Mouse (Mus musculus): ENCODE data around the gene Irf2bp2. TPM values are rescaled to one million over a fixed set of nuclear protein-coding genes. Genes with fewer than 3 reads are reported as not detected.

The Irf2bp2 gene
- polyA plus RNA-seq, 1 experiment from 2014 or later, result 3.8 TPM

GRCm38 (mm10) chr8:126584844-126585231 lies 8.9 kb downstream of the Irf2bp2 start:
- Histone ChIP-seq H3K4me3 (replicated peaks) (peak overlapping the region; percentile 65), H3K4me2 (peak overlapping the region; percentile 99), H3K27ac (replicated peaks) (peak overlapping the region; percentile 89), H3K9me3 (replicated peaks) (no peaks in the 10 kb centered on the region), H3K27me3 (no peaks in the 10 kb centered on the region), H3K36me3 (replicated peaks) (peaks cover 11% of the 10 kb centered on the region), H3K9ac (peak overlapping the region; percentile 67; the same call in 1 of the 2 replicates), H3K4me1 (replicated peaks) (peaks cover 67% of the 10 kb centered on the region)
- ATAC-seq (ENCODE audit: insufficient read depth), result peak; percentile 2; the same call in 1 of the 2 replicates
- whole genome bisulfite sequencing (ENCODE audit: insufficient replicate concordance), result 35% methylated on average over 5 of the region's 5 CpGs

GRCm38 (mm10) chr8:126583971-126584843 lies 9.6 kb downstream of the Irf2bp2 start:
- Histone ChIP-seq H3K4me2 (peak overlapping the region; percentile 99), H3K27ac (replicated peaks) (peak overlapping the region; percentile 89), H3K4me1 (replicated peaks) (peaks cover 63% of the 10 kb centered on the region), H3K9ac (peak overlapping the region; percentile 67), H3K4me3 (replicated peaks) (peak overlapping the region; percentile 65), H3K36me3 (replicated peaks) (peaks cover 11% of the 10 kb centered on the region), H3K9me3 (replicated peaks) (no peaks in the 10 kb centered on the region), H3K27me3 (no peaks in the 10 kb centered on the region)
- peak; percentile 67 for ATAC-seq (ENCODE audit: insufficient read depth)
- WGBS (ENCODE audit: insufficient replicate concordance), result 1% methylated on average over 68 of the region's 68 CpGs

- ATAC-seq (ENCODE audit: insufficient read depth), result no peak; the same call in 1 of the 2 replicates
- no peaks in the 10 kb centered on the region for H3K9me3 ChIP-seq (replicated peaks)
- no peaks in the 10 kb centered on the region for H3K27me3 ChIP-seq
- H3K4me1 ChIP-seq (replicated peaks), result peaks cover 58% of the 10 kb centered on the region
- peak overlapping the region; percentile 67 for H3K9ac ChIP-seq
- 12% methylated on average over 13 of the region's 13 CpGs for WGBS (ENCODE audit: insufficient replicate concordance)
- peaks cover 11% of the 10 kb centered on the region for H3K36me3 ChIP-seq (replicated peaks)
- peak overlapping the region; percentile 99 for H3K4me2 ChIP-seq
- H3K27ac ChIP-seq (replicated peaks), result peak overlapping the region; percentile 89
- peak overlapping the region; percentile 65 for H3K4me3 ChIP-seq (replicated peaks)
Observed at GRCm38 (mm10) chr8:126583534-126583933, 10.3 kb downstream of the Irf2bp2 start.

GRCm38 (mm10) chr8:126583018-126583417 lies 10.8 kb downstream of the Irf2bp2 start:
- WGBS (ENCODE audit: insufficient replicate concordance), result 37% methylated on average over 2 of the region's 2 CpGs

GRCm38 (mm10) chr8:126582509-126582908 lies 11.3 kb downstream of the Irf2bp2 start:
- Histone ChIP-seq H3K27ac (replicated peaks) (peak overlapping the region; percentile 89), H3K9ac (no peak overlapping the region), H3K4me3 (replicated peaks) (no peak overlapping the region), H3K9me3 (replicated peaks) (no peaks in the 10 kb centered on the region), H3K4me2 (0 out of 2 replicates have a peak overlapping the region, but pooled peaks have one; percentile 99), H3K36me3 (replicated peaks) (peaks cover 11% of the 10 kb centered on the region), H3K4me1 (replicated peaks) (peaks cover 49% of the 10 kb centered on the region), H3K27me3 (no peaks in the 10 kb centered on the region)
- 21% methylated on average over 6 of the region's 6 CpGs for WGBS (ENCODE audit: insufficient replicate concordance)
- ATAC-seq (ENCODE audit: insufficient read depth), result no peak

More at GRCm38 (mm10) chr8:126583018-126583417, 10.8 kb downstream of the Irf2bp2 start:
- Histone ChIP-seq H3K9me3 (replicated peaks) (no peaks in the 10 kb centered on the region), H3K27me3 (no peaks in the 10 kb centered on the region), H3K4me2 (peak overlapping the region; percentile 99), H3K4me3 (replicated peaks) (no peak overlapping the region), H3K4me1 (replicated peaks) (peaks cover 54% of the 10 kb centered on the region), H3K27ac (replicated peaks) (peak overlapping the region; percentile 89), H3K36me3 (replicated peaks) (peaks cover 11% of the 10 kb centered on the region), H3K9ac (no peak overlapping the region)
- no peak for ATAC-seq (ENCODE audit: insufficient read depth)

- no peak overlapping the region for H3K9ac ChIP-seq
- peaks cover 6% of the 10 kb centered on the region for H3K36me3 ChIP-seq (replicated peaks)
- H3K27me3 ChIP-seq, result no peaks in the 10 kb centered on the region
- no peak overlapping the region for H3K27ac ChIP-seq (replicated peaks)
- peaks cover 42% of the 10 kb centered on the region for H3K4me1 ChIP-seq (replicated peaks)
- no peaks in the 10 kb centered on the region for H3K9me3 ChIP-seq (replicated peaks)
- WGBS (ENCODE audit: insufficient replicate concordance), result 83% methylated on average over 6 of the region's 6 CpGs
- no peak for ATAC-seq (ENCODE audit: insufficient read depth)
- H3K4me2 ChIP-seq, result no peak overlapping the region
- no peak overlapping the region for H3K4me3 ChIP-seq (replicated peaks)
Observed at GRCm38 (mm10) chr8:126581662-126582061, 12.1 kb downstream of the Irf2bp2 start.

GRCm38 (mm10) chr8:126580826-126581225 lies 13.0 kb downstream of the Irf2bp2 start:
- ATAC-seq (ENCODE audit: insufficient read depth), result no peak

GRCm38 (mm10) chr8:126580086-126580485 lies 13.7 kb downstream of the Irf2bp2 start:
- 60% methylated on average over 1 of the region's 1 CpGs for WGBS (ENCODE audit: insufficient replicate concordance)
- Histone ChIP-seq H3K36me3 (replicated peaks) (no peaks in the 10 kb centered on the region), H3K4me3 (replicated peaks) (no peak overlapping the region), H3K4me1 (replicated peaks) (peaks cover 26% of the 10 kb centered on the region), H3K27ac (replicated peaks) (no peak overlapping the region), H3K9ac (no peak overlapping the region), H3K9me3 (replicated peaks) (no peaks in the 10 kb centered on the region), H3K4me2 (no peak overlapping the region), H3K27me3 (no peaks in the 10 kb centered on the region)
- ATAC-seq (ENCODE audit: insufficient read depth), result no peak

More at GRCm38 (mm10) chr8:126580826-126581225, 13.0 kb downstream of the Irf2bp2 start:
- H3K27me3 ChIP-seq, result no peaks in the 10 kb centered on the region
- no peak overlapping the region for H3K27ac ChIP-seq (replicated peaks)
- H3K4me1 ChIP-seq (replicated peaks), result peaks cover 33% of the 10 kb centered on the region
- H3K4me2 ChIP-seq, result no peak overlapping the region
- no peaks in the 10 kb centered on the region for H3K9me3 ChIP-seq (replicated peaks)
- WGBS (ENCODE audit: insufficient replicate concordance), result 58% methylated on average over 4 of the region's 4 CpGs
- no peaks in the 10 kb centered on the region; the same call in none of the 2 replicates for H3K36me3 ChIP-seq (replicated peaks)
- no peak overlapping the region for H3K9ac ChIP-seq
- no peak overlapping the region for H3K4me3 ChIP-seq (replicated peaks)

GRCm38 (mm10) chr8:126578641-126579040 lies 15.1 kb downstream of the Irf2bp2 start:
- H3K36me3 ChIP-seq (replicated peaks), result no peaks in the 10 kb centered on the region
- no peak overlapping the region for H3K27ac ChIP-seq (replicated peaks)
- H3K9ac ChIP-seq, result no peak overlapping the region
- peaks cover 21% of the 10 kb centered on the region for H3K4me1 ChIP-seq (replicated peaks)
- H3K9me3 ChIP-seq (replicated peaks), result no peaks in the 10 kb centered on the region
- no peak for ATAC-seq (ENCODE audit: insufficient read depth)
- no peak overlapping the region for H3K4me3 ChIP-seq (replicated peaks)
- no peak overlapping the region for H3K4me2 ChIP-seq
- 66% methylated on average over 3 of the region's 3 CpGs for WGBS (ENCODE audit: insufficient replicate concordance)
- no peaks in the 10 kb centered on the region for H3K27me3 ChIP-seq

GRCm38 (mm10) chr8:126576919-126577318 lies 16.9 kb downstream of the Irf2bp2 start:
- H3K27ac ChIP-seq (replicated peaks), result no peak overlapping the region
- H3K4me2 ChIP-seq, result no peak overlapping the region
- 0 out of 2 replicates have a peak, but pooled peaks cover 10% of the 10 kb centered on the region for H3K4me1 ChIP-seq (replicated peaks)
- H3K36me3 ChIP-seq (replicated peaks), result no peaks in the 10 kb centered on the region
- no peak for ATAC-seq (ENCODE audit: insufficient read depth)
- H3K4me3 ChIP-seq (replicated peaks), result no peak overlapping the region
- H3K9me3 ChIP-seq (replicated peaks), result no peaks in the 10 kb centered on the region
- WGBS (ENCODE audit: insufficient replicate concordance), result 75% methylated on average over 8 of the region's 8 CpGs
- no peaks in the 10 kb centered on the region for H3K27me3 ChIP-seq
- H3K9ac ChIP-seq, result no peak overlapping the region

- Histone ChIP-seq H3K9me3 (replicated peaks) (no peaks in the 10 kb centered on the region), H3K4me1 (replicated peaks) (0 out of 2 replicates have a peak, but pooled peaks cover 14% of the 10 kb centered on the region), H3K4me3 (replicated peaks) (no peak overlapping the region), H3K36me3 (replicated peaks) (no peaks in the 10 kb centered on the region), H3K27me3 (no peaks in the 10 kb centered on the region), H3K9ac (no peak overlapping the region), H3K4me2 (no peak overlapping the region), H3K27ac (replicated peaks) (no peak overlapping the region)
- ATAC-seq (ENCODE audit: insufficient read depth), result no peak
Observed at GRCm38 (mm10) chr8:126576086-126576485, 17.7 kb downstream of the Irf2bp2 start.

Data from liver, embryonic 15.5 days (tissue).